Mouse (Mus musculus): Measurements from ENCODE around the gene Hbb-bh2.
"Not testable (repeated sequence)": the region's sequence is repeated elsewhere in the genome, so short reads cannot be mapped to it uniquely, and the experiment has no call there.

DNA sequence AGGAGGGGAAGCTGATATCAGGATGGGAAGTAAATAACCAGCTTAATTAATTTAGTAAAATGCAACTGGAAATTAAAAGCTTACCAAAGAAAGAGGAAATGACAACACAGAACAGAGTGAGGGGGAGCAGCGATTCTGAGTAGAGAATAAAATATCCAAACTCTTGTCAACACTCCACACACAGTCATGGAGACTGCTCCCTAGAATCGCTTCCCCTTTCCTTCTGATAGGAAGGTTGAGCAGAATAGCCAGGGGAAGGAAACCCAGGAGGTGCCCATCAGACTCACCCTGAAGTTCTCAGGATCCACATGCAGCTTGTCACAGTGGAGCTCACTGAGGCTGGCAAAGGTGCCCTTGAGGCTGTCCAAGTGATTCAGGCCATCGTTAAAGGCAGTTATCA lies 27.2 kb downstream of the Hbb-bh2 start:
- not testable (repeated sequence) for TF ChIP-seq CTCF (IDR thresholded peaks at IDR 0.05; ENCODE audit: insufficient read depth, low read length); POLR2A (IDR thresholded peaks at IDR 0.05; ENCODE audit: borderline replicate concordance, extremely low read depth, low read depth, low read length)

Measured in lung, adult 2 months (tissue).